ENCODE assay signal across 25 mouse cellular contexts in the genomic region with DNA sequence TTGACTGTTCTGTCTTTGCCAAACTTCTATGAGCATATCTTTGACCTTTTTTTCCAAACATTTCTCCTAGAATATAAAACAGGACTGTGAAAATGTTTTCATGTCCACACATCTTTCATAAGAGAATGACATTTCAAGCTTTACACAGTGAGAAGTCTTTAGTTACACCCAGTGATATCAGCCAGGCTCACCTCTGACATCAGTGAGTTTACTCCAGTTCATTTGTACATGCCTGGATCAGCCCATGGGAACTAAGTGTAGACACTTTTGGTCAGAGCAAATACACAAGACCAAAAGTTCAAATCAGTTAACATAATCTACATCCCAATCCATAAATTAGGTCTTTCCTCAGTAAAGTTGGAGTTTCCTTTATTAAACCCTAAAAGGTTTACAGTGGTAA.
A peak's percentile ranks its signal among the peaks of the same experiment; 100 is the strongest.
DNase-seq lines count a peak whose midpoint lies in the region; ATAC-seq and TF ChIP-seq lines count a peak whose summit lies in the region.
"Had no signal": no experiment of that assay in that cellular context is flagged by ENCODE, and none has a peak within 500 bp of the region (broad histone marks: within the 10 kb centered on the region; RNA-seq: fewer than 3 reads in every experiment).

No protein-coding gene starts in this region.

- intact Hi-C loops in left cerebral cortex, postnatal 25 days (cut with DNase I) = no loop called here

- H3K4me2 ChIP-seq in stomach, embryonic 14.5 days (replicated peaks; ENCODE audit: low read depth, low read length) = no peak overlapping the region
- no peak overlapping the region for H3K4me2 ChIP-seq in stomach, postnatal 0 days (replicated peaks; ENCODE audit: low read depth)
- H3K4me2 ChIP-seq: forebrain, embryonic 13.5 days; heart, embryonic 12.5 days; heart, embryonic 15.5 days; hindbrain, embryonic 13.5 days had no signal

- no peak overlapping the region for H3K9ac ChIP-seq in liver, adult 2 months (ENCODE audit: low read depth, low read length)
- H3K9ac ChIP-seq in stomach, embryonic 14.5 days (replicated peaks; ENCODE audit: low read depth, low read length) = no peak overlapping the region
- H3K9ac ChIP-seq in stomach, postnatal 0 days (ENCODE audit: low read length) = no peak overlapping the region
- H3K9ac ChIP-seq: forebrain, embryonic 13.5 days; heart, embryonic 12.5 days; heart, embryonic 15.5 days; hindbrain, embryonic 13.5 days had no signal

- H3K4me1 ChIP-seq in liver, adult 2 months (ENCODE audit: control insufficient read depth, insufficient read depth, low read length) = no peaks in the 10 kb centered on the region
- no peaks in the 10 kb centered on the region for H3K4me1 ChIP-seq in stomach, embryonic 14.5 days (ENCODE audit: control insufficient read depth, insufficient read depth, low read length)
- no peaks in the 10 kb centered on the region for H3K4me1 ChIP-seq in stomach, postnatal 0 days (replicated peaks; ENCODE audit: control insufficient read depth, insufficient read depth)
- H3K4me1 ChIP-seq: forebrain, embryonic 10.5 days; forebrain, embryonic 13.5 days; heart, embryonic 12.5 days; heart, embryonic 15.5 days; hindbrain, embryonic 10.5 days; hindbrain, embryonic 13.5 days had no signal

- no peak for TF ChIP-seq POLR2A in liver, adult 2 months (IDR thresholded peaks at IDR 0.05; ENCODE audit: extremely low read depth, insufficient read depth, low read length)

- H3K79me2 ChIP-seq in liver, adult 2 months (ENCODE audit: control insufficient read depth, insufficient read depth, low read length) = no peaks in the 10 kb centered on the region

- H3K27me3 ChIP-seq in liver, adult 2 months (ENCODE audit: control insufficient read depth, insufficient read depth, low read length) = no peaks in the 10 kb centered on the region
- H3K27me3 ChIP-seq in stomach, embryonic 14.5 days (ENCODE audit: control insufficient read depth, insufficient read depth, low read length) = no peaks in the 10 kb centered on the region
- H3K27me3 ChIP-seq in stomach, postnatal 0 days (ENCODE audit: control insufficient read depth, insufficient read depth, low read length) = no peaks in the 10 kb centered on the region
- H3K27me3 ChIP-seq: forebrain, embryonic 13.5 days; heart, embryonic 12.5 days; heart, embryonic 15.5 days; hindbrain, embryonic 13.5 days had no signal

- 0 out of 2 replicates have a peak, but pooled peaks have one; percentile 53 for ATAC-seq in stomach, embryonic 14.5 days (ENCODE audit: insufficient number of reproducible peaks, insufficient read depth, low FRiP score, low read depth)
- no peak for ATAC-seq in stomach, postnatal 0 days (ENCODE audit: low FRiP score, low TSS enrichment)
- ATAC-seq: activated CD4-positive, CD25-positive, alpha-beta regulatory T cell, adult 4 months; CD4-positive, CD25-positive, alpha-beta regulatory T cell, adult 4 months; forebrain, embryonic 13.5 days; forebrain, embryonic 16.5 days; hindbrain, embryonic 16.5 days had no signal

- no peak for TF ChIP-seq EP300 in stomach, postnatal 0 days (optimal IDR thresholded peaks at IDR 0.05)

- no peak for TF ChIP-seq CTCF in liver, adult 2 months (IDR thresholded peaks at IDR 0.05; ENCODE audit: low read depth, low read length)
- no peak for TF ChIP-seq CTCF in stomach, postnatal 0 days (IDR thresholded peaks at IDR 0.05; ENCODE audit: low read depth)

- peak; percentile 25 for DNase-seq in liver, adult 2 months (ENCODE audit: extremely low read depth, low read depth, low spot score)
- no peak for DNase-seq in liver
- DNase-seq in stomach, postnatal 0 days (ENCODE audit: low spot score) = no peak
- DNase-seq in skeletal muscle tissue, adult 2 months (ENCODE audit: low read depth, low spot score) = peak; percentile 10
- DNase-seq in left cerebral cortex, postnatal 25 days (ENCODE audit: low spot score in 2 of 2) = no peak
- DNase-seq: adrenal gland, postnatal 10 days; adrenal gland, postnatal 36 days; cerebellum, adult 18-20 months; cerebellum, adult 9-10 months; cerebellum, postnatal 14 days; gastrocnemius, postnatal 10 days; gastrocnemius, postnatal 36 days; heart, adult 2 months; heart, postnatal 36 days had no signal

- H3K27ac ChIP-seq in liver, adult 2 months (replicated peaks; ENCODE audit: insufficient read depth, low read depth, low read length) = no peak overlapping the region
- H3K27ac ChIP-seq in stomach, embryonic 14.5 days (ENCODE audit: low read length) = no peak overlapping the region
- no peak overlapping the region for H3K27ac ChIP-seq in stomach, postnatal 0 days (replicated peaks)
- H3K27ac ChIP-seq: forebrain, embryonic 10.5 days; forebrain, embryonic 13.5 days; heart, adult 2 months; heart, embryonic 15.5 days; hindbrain, embryonic 10.5 days; hindbrain, embryonic 13.5 days had no signal

- H3K36me3 ChIP-seq in liver, adult 2 months (ENCODE audit: control insufficient read depth, insufficient read depth, low read length) = no peaks in the 10 kb centered on the region
- H3K36me3 ChIP-seq in stomach, embryonic 14.5 days (ENCODE audit: control insufficient read depth, insufficient read depth, low read length) = no peaks in the 10 kb centered on the region
- H3K36me3 ChIP-seq in stomach, postnatal 0 days (ENCODE audit: control insufficient read depth, insufficient read depth, low read length) = no peaks in the 10 kb centered on the region
- H3K36me3 ChIP-seq: forebrain, embryonic 10.5 days; heart, embryonic 12.5 days; heart, embryonic 15.5 days; hindbrain, embryonic 10.5 days; hindbrain, embryonic 13.5 days had no signal

- H3K4me3 ChIP-seq in liver, adult 2 months (ENCODE audit: insufficient read depth, low read depth, low read length) = no peak overlapping the region
- no peak overlapping the region for H3K4me3 ChIP-seq in stomach, embryonic 14.5 days (ENCODE audit: low read depth, low read length)
- no peak overlapping the region for H3K4me3 ChIP-seq in stomach, postnatal 0 days (ENCODE audit: low read depth, low read length)
- H3K4me3 ChIP-seq: forebrain, embryonic 10.5 days; forebrain, embryonic 13.5 days; heart, adult 2 months; heart, embryonic 12.5 days; heart, embryonic 15.5 days; hindbrain, embryonic 10.5 days; hindbrain, embryonic 13.5 days had no signal

- no peaks in the 10 kb centered on the region for H3K9me3 ChIP-seq in stomach, embryonic 14.5 days (ENCODE audit: control insufficient read depth, low read depth, low read length)
- H3K9me3 ChIP-seq in stomach, postnatal 0 days (ENCODE audit: control insufficient read depth, low read length) = no peaks in the 10 kb centered on the region
- H3K9me3 ChIP-seq: forebrain, embryonic 10.5 days; forebrain, embryonic 13.5 days; heart, embryonic 12.5 days; heart, embryonic 15.5 days; hindbrain, embryonic 10.5 days; hindbrain, embryonic 13.5 days had no signal

Comparison
In these comparisons a context has a peak if more than half of its experiments do, and no peak if none do; other contexts are left out.
1. DNase-seq: peak in liver, adult 2 months (single experiment) and skeletal muscle tissue, adult 2 months (single experiment); none in liver (single experiment), stomach, postnatal 0 days (single experiment) and left cerebral cortex, postnatal 25 days (0 of 2).